Mouse (Mus musculus) bone marrow macrophage, adult 2 months (primary cell): ENCODE data around the gene Apoa5. TPM values are rescaled to one million over a fixed set of nuclear protein-coding genes. Genes with fewer than 3 reads are reported as not detected.

ENCODE experiments used
- H3K27ac ChIP-seq: 2 replicates; pipeline ENCODE4 v1.5.1; 2012; ENCODE audit warnings: low read depth, low read length; ENCODE audit not compliant: insufficient read depth
- H3K4me1 ChIP-seq: 2 replicates; pipeline ENCODE4 v1.6.1; 2012; ENCODE audit warnings: low read length; ENCODE audit not compliant: control insufficient read depth, insufficient read depth
- H3K4me3 ChIP-seq: 2 replicates; pipeline ENCODE4 v1.5.1; 2012; ENCODE audit warnings: mild to moderate bottlenecking, low read length, moderate library complexity; ENCODE audit not compliant: insufficient read depth
- CTCF ChIP-seq: IDR thresholded peaks from 2 replicates; pipeline ENCODE4 v1.5.1; 2012; ENCODE audit warnings: low read depth, mild to moderate bottlenecking, low read length, moderate library complexity
- POLR2A ChIP-seq: IDR thresholded peaks from 2 replicates; pipeline ENCODE4 v1.6.1; 2012; ENCODE audit warnings: mild to moderate bottlenecking, low read depth, low read length, borderline replicate concordance
- polyA plus RNA-seq: library from polyadenylated mRNA; stranded (reverse); fragments of >200 nt; gene quantifications from 2 replicates; pipeline ENCODE4 v1.2.4, GENCODE M21; 2012; ENCODE audit not compliant: missing spikeins, insufficient read depth, insufficient read length

The Apoa5 gene
- polyA plus RNA-seq, 1 experiment, result not detected

- Histone ChIP-seq H3K4me1 (no peaks in the 10 kb centered on the region), H3K27ac (no peak within 1 kb of the TSS), H3K4me3 (no peak within 1 kb of the TSS)
- TF ChIP-seq POLR2A (no peak), CTCF (no peak)
Observed at GRCm38 (mm10) chr9:46235596-46235648, 33.0 kb upstream of the Apoa5 start, which contains the start of gene Apoc3. Apoc3 (minus strand) TSS chr9:46235636.

- TF ChIP-seq CTCF (no peak), POLR2A (no peak)
- H3K27ac ChIP-seq, result no peak overlapping the region
- no peak overlapping the region for H3K4me3 ChIP-seq
- H3K4me1 ChIP-seq, result no peaks in the 10 kb centered on the region
Observed at GRCm38 (mm10) chr9:46235649-46236048, 32.8 kb upstream of the Apoa5 start.

GRCm38 (mm10) chr9:46238850-46239249, 29.6 kb upstream of the Apoa5 start:
- no peak for TF ChIP-seq CTCF
- TF ChIP-seq POLR2A, result no peak
- Histone ChIP-seq H3K4me1 (no peaks in the 10 kb centered on the region), H3K4me3 (no peak overlapping the region), H3K27ac (no peak overlapping the region)

- no peak within 1 kb of the TSS for H3K4me3 ChIP-seq
- no peak for TF ChIP-seq POLR2A
- TF ChIP-seq CTCF, result no peak
- H3K27ac ChIP-seq, result no peak within 1 kb of the TSS
- no peaks in the 10 kb centered on the region for H3K4me1 ChIP-seq
Observed at GRCm38 (mm10) chr9:46240526-46241153, 27.8 kb upstream of the Apoa5 start, which contains the start of gene Apoa4. Apoa4 (plus strand) TSS chr9:46240696.

GRCm38 (mm10) chr9:46241818-46242217, 26.6 kb upstream of the Apoa5 start:
- no peaks in the 10 kb centered on the region for H3K4me1 ChIP-seq
- no peak for TF ChIP-seq POLR2A
- TF ChIP-seq CTCF, result no peak
- no peak overlapping the region for H3K27ac ChIP-seq
- H3K4me3 ChIP-seq, result no peak overlapping the region

- TF ChIP-seq CTCF (no peak), POLR2A (no peak)
- H3K4me1 ChIP-seq, result no peaks in the 10 kb centered on the region
- H3K27ac ChIP-seq, result no peak overlapping the region
- no peak overlapping the region for H3K4me3 ChIP-seq
Observed at GRCm38 (mm10) chr9:46243122-46243521, 25.3 kb upstream of the Apoa5 start.

GRCm38 (mm10) chr9:46243584-46243983, 24.8 kb upstream of the Apoa5 start:
- Histone ChIP-seq H3K27ac (no peak overlapping the region), H3K4me3 (no peak overlapping the region), H3K4me1 (no peaks in the 10 kb centered on the region)
- TF ChIP-seq CTCF (no peak), POLR2A (no peak)

GRCm38 (mm10) chr9:46246752-46247324, 21.6 kb upstream of the Apoa5 start:
- no peak overlapping the region for H3K4me3 ChIP-seq

GRCm38 (mm10) chr9:46256177-46256576, 12.3 kb upstream of the Apoa5 start:
- no peak for TF ChIP-seq POLR2A
- no peak for TF ChIP-seq CTCF
- Histone ChIP-seq H3K27ac (no peak overlapping the region), H3K4me1 (peaks cover 20% of the 10 kb centered on the region), H3K4me3 (no peak overlapping the region)

More at GRCm38 (mm10) chr9:46246752-46247324, 21.6 kb upstream of the Apoa5 start:
- Histone ChIP-seq H3K27ac (no peak overlapping the region), H3K4me1 (no peaks in the 10 kb centered on the region)
- TF ChIP-seq CTCF (no peak), POLR2A (no peak)

- Histone ChIP-seq H3K4me1 (peaks cover 20% of the 10 kb centered on the region), H3K4me3 (peak overlapping the region; percentile 19; the same call in 1 of the 2 replicates), H3K27ac (0 out of 2 replicates have a peak overlapping the region, but pooled peaks have one; percentile 15)
- TF ChIP-seq POLR2A (no peak), CTCF (no peak)
Observed at GRCm38 (mm10) chr9:46256658-46257385, 11.6 kb upstream of the Apoa5 start.

- TF ChIP-seq POLR2A, result no peak
- no peak for TF ChIP-seq CTCF
- Histone ChIP-seq H3K4me1 (peaks cover 20% of the 10 kb centered on the region), H3K27ac (peak overlapping the region; percentile 61), H3K4me3 (peak overlapping the region; percentile 19)
Observed at GRCm38 (mm10) chr9:46257546-46257945, 10.9 kb upstream of the Apoa5 start.
